Mouse (Mus musculus) olfactory bulb, adult 2 months (tissue): ENCODE data around the gene Atp11a.

Experiments used
- CTCF ChIP-seq: fragments of 200-500 bp; IDR thresholded peaks from 2 replicates; pipeline ENCODE4 v1.5.1; 2012; ENCODE audit warnings: low read depth, mild to moderate bottlenecking, low read length, moderate library complexity; ENCODE audit not compliant: insufficient read depth
- POLR2A ChIP-seq: fragments of 200-500 bp; IDR thresholded peaks from 2 replicates; pipeline ENCODE4 v1.6.1; 2012; ENCODE audit warnings: mild to moderate bottlenecking, low read depth, low read length, moderate library complexity; ENCODE audit not compliant: insufficient read depth

- TF ChIP-seq CTCF (no peak), POLR2A (no peak)
These were observed 1.5 kb upstream of the Atp11a start for GRCm38 (mm10) chr8:12755312-12755711.
